Mouse (Mus musculus) retina, embryonic 14.5 days (tissue): ENCODE measurements at regions not wholly inside any gene's neighbourhood (a gene's known extent, or its start where the extent isn't known, plus 50 kb on each side); places are given as distances from the start of the nearest gene placed in this dataset.
A peak's percentile ranks its signal among the peaks of the same experiment; 100 is the strongest.

Source experiments
- DNase-seq: peaks from one replicate; pipeline ENCODE4 v3.0.0-alpha.2; 2015; ENCODE audit warnings: low spot score

- DNase-seq = no peak
Observed at GRCm38 (mm10) chr17:92159325-92159724, 1039.5 kb upstream of the Adcyap1 start.

- no peak for DNase-seq
Observed at GRCm38 (mm10) chr17:92185740-92186139, 1013.1 kb upstream of the Adcyap1 start.

- peak; percentile 53 for DNase-seq
Observed at GRCm38 (mm10) chr17:92210730-92211129, 988.1 kb upstream of the Adcyap1 start.

- no peak for DNase-seq
Observed at GRCm38 (mm10) chr17:92216464-92216863, 982.4 kb upstream of the Adcyap1 start.
